Mouse (Mus musculus) bone marrow macrophage, adult 2 months (primary cell): ENCODE data around the gene Dennd1a. TPM values are rescaled to one million over a fixed set of nuclear protein-coding genes. Genes with fewer than 3 reads are reported as not detected.

ENCODE experiments used
- H3K27ac ChIP-seq: 2 replicates; pipeline ENCODE4 v1.5.1; 2012; ENCODE audit warnings: low read depth, low read length; ENCODE audit not compliant: insufficient read depth
- H3K4me1 ChIP-seq: 2 replicates; pipeline ENCODE4 v1.6.1; 2012; ENCODE audit warnings: low read length; ENCODE audit not compliant: control insufficient read depth, insufficient read depth
- H3K4me3 ChIP-seq: 2 replicates; pipeline ENCODE4 v1.5.1; 2012; ENCODE audit warnings: mild to moderate bottlenecking, low read length, moderate library complexity; ENCODE audit not compliant: insufficient read depth
- CTCF ChIP-seq: IDR thresholded peaks from 2 replicates; pipeline ENCODE4 v1.5.1; 2012; ENCODE audit warnings: low read depth, mild to moderate bottlenecking, low read length, moderate library complexity
- POLR2A ChIP-seq: IDR thresholded peaks from 2 replicates; pipeline ENCODE4 v1.6.1; 2012; ENCODE audit warnings: mild to moderate bottlenecking, low read depth, low read length, borderline replicate concordance
- polyA plus RNA-seq: library from polyadenylated mRNA; stranded (reverse); fragments of >200 nt; gene quantifications from 2 replicates; pipeline ENCODE4 v1.2.4, GENCODE M21; 2012; ENCODE audit not compliant: missing spikeins, insufficient read depth, insufficient read length

Dennd1a gene
- polyA plus RNA-seq, 1 experiment: 73.7 TPM

DNA sequence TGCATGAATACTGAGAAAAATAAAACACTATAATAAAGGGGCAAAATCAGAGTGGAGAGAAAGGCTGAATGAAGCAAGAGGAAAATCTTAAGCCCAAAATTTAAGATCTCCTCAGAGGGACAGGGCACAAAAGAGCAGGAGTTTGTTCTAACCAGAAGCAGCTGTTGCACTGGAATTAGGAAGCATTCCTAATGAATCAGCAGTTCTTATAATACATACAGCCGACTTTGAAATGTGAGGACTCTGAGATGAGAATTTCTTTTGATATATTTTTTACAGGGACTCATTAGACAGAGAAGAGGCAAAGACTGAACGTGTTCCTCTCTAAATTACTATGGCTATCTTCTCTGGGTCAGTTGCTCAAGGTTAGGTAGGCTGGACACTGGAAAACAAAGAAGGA lies 212.7 kb downstream of the Dennd1a start:
- Histone ChIP-seq H3K27ac (no peak overlapping the region), H3K4me3 (no peak overlapping the region), H3K4me1 (peaks cover 17% of the 10 kb centered on the region)
- TF ChIP-seq POLR2A: no peak
- TF ChIP-seq CTCF: no peak

DNA sequence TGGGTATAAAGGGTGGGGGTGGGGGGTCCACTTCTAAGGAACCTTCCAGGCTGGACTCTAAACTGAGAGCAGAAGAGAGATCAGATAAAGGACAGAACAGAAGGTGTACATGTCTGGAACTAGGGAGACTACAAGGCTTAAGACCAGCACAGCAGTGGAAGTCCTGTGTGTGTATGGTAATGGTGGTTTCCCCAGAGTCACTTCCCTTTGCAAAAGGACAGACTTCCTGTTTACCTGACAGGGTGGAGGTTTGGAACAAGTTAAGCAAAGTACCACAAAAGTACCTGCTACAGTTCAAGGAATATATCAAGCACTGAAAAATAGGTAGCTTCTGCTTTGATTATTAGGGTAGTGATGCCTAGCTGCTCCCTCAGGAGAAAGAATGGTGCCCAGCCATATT lies 215.1 kb downstream of the Dennd1a start:
- Histone ChIP-seq H3K4me1 (peaks cover 32% of the 10 kb centered on the region), H3K27ac (no peak overlapping the region)
- no peak for TF ChIP-seq CTCF
- TF ChIP-seq POLR2A: no peak

DNA sequence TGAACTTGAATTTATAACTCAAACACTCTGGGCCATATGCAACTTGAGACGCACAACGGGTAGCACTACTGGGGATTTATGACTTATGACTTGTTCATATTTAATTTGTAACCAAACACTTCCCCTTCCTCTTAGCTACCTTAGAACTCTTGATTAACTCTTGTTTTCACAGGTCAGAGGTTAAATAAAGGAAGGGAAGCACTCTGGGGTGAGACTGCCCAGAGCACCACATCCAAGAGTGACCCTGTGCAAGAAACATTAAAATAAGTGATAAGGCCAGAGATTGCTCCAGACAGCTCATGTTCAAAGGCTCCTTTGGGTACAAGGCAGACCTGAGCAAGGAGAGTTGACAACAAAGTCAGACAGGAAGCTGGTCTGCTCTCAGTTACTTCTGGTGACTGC lies 219.0 kb downstream of the Dennd1a start:
- no peak overlapping the region for H3K4me3 ChIP-seq
- H3K27ac ChIP-seq: no peak overlapping the region
- TF ChIP-seq CTCF (no peak), POLR2A (no peak)
- H3K4me1 ChIP-seq: peaks cover 40% of the 10 kb centered on the region

More for the DNA sequence above, 215.1 kb downstream of the Dennd1a start:
- H3K4me3 ChIP-seq: no peak overlapping the region

DNA sequence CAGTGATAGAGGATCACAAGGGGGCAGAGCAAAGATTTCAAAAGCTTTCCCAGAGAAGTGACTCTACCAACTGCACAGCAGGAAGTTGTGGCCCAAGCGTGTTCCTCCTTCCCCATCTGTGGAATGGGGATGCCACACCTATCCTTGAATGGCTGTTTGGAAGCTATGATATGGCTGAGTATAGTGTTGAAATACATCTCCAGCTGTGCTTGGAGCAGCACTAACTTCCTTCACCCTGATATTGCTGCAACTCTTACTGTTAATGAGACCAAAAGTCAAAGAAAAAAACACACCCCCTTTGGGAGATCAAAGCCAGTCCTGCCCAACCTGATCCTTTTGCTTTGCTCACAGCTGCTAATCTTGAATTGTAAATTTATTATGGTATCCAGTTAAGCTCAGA lies 221.3 kb downstream of the Dennd1a start:
- Histone ChIP-seq H3K4me1 (peaks cover 31% of the 10 kb centered on the region), H3K27ac (no peak overlapping the region), H3K4me3 (no peak overlapping the region)
- no peak for TF ChIP-seq CTCF
- no peak for TF ChIP-seq POLR2A

DNA sequence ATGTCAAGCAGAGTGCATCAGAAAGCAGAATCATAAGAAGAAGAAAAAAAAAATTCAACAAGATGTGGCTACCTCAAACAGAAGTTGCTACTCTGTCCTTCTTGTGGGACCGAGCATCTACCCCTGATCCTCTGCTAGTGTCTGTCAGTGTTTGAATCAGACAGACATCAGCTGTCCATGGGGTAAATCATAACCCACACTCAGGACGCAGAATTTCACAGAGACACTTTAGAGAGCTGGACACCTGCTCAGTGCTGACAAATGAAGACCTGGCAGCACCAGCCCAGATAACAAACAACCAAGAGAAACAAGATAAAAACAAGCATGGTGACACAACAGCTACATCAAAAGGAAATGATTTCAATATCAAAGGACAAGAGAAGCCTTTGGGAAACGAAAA lies 222.9 kb downstream of the Dennd1a start:
- no peak overlapping the region for H3K4me3 ChIP-seq
- TF ChIP-seq POLR2A (no peak), CTCF (no peak)
- no peak overlapping the region for H3K27ac ChIP-seq
- peaks cover 29% of the 10 kb centered on the region for H3K4me1 ChIP-seq

DNA sequence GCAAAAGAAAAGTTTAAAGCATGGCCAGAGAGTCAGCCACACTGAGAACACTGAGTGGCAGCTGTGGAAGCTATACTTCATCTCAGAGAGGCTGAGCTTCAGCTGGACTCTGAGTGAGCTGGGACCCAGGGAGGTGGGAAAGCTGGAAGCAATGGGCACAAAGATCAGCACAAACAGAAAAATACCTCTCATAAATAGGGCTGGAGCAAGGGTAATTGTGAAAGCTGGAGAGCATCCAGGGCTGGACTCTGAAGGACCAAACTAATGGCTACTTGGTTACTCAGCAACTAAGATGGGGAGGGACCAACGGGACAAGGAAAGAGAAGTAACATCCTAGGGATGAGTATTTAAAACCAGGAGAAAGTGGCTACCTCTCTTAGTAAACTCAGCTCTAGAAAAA lies 225.0 kb downstream of the Dennd1a start:
- Histone ChIP-seq H3K27ac (no peak overlapping the region), H3K4me1 (peaks cover 17% of the 10 kb centered on the region), H3K4me3 (no peak overlapping the region)
- TF ChIP-seq POLR2A: no peak
- no peak for TF ChIP-seq CTCF

DNA sequence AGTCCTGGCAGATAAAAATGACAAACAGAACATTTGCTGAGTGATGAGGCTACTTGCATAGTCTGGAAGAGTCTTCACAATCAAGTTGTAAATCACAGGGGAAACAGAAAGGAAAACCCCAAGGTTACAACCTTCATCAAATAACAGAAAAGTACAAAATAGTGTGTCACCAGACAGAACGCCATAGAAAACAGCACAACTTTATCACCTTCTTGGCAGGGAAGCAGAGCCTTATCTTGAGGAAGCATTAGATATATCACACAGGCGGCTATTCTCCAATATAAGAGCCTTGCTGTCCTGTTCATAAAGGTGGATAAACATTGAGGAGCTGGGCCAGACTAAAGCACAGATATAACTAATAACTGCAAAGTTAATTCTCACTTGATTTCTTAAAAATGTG lies 225.7 kb downstream of the Dennd1a start:
- H3K27ac ChIP-seq: no peak overlapping the region
- no peak overlapping the region for H3K4me3 ChIP-seq
- H3K4me1 ChIP-seq: peaks cover 14% of the 10 kb centered on the region
- TF ChIP-seq POLR2A (no peak), CTCF (no peak)

DNA sequence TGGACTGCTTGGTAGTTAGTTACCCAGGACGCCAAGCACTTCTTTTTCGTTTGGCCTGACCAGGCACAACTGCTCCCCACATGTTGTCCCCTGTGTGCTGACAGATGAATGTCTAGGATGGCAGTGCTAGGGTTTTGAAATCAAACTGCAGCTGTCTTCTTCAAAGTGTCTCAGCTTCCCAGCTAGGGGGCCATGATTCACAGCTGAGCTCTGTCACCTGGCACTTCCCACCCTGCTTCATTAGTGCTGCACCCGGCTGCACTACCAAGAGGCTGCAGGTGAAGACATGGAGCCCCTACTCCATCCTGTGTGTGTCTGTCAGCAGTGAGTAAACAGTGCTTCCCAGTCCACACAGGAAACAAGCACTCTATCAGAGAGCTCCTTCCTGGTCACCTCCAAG lies 234.8 kb downstream of the Dennd1a start:
- Histone ChIP-seq H3K4me3 (no peak overlapping the region), H3K4me1 (peaks cover 4% of the 10 kb centered on the region; the same call in 1 of the 2 replicates), H3K27ac (no peak overlapping the region)
- TF ChIP-seq CTCF (no peak), POLR2A (no peak)

DNA sequence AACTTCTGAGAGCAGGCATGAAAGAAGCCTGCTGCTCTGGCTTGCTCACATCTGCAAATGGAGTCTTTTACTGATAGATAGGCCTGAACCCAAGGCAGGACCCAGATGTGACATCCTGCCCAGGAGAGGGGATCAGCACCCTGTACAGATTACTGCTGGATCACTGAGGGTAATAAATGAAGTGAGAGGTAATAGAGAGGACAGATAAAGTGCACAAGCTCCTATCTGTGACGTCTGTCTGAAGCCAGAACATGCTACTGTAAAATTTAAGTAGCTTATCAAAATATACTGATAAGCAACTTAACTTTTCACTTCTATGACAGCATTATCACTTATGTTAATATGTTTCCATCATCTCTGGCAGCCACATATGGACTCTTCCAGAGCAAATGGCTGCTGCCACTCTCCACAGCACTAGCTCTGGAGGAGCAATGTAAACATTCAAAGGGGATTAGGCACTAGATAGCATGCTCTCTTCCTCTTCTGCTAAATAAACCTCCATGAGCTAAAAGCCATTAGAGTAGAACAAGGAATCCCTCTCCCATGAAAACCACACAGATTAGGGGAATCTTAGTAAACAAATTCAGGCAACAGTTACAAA lies 235.6 kb downstream of the Dennd1a start:
- Histone ChIP-seq H3K4me3 (no peak overlapping the region), H3K4me1 (peaks cover 4% of the 10 kb centered on the region; the same call in 1 of the 2 replicates), H3K27ac (no peak overlapping the region)
- TF ChIP-seq CTCF (no peak), POLR2A (no peak)

DNA sequence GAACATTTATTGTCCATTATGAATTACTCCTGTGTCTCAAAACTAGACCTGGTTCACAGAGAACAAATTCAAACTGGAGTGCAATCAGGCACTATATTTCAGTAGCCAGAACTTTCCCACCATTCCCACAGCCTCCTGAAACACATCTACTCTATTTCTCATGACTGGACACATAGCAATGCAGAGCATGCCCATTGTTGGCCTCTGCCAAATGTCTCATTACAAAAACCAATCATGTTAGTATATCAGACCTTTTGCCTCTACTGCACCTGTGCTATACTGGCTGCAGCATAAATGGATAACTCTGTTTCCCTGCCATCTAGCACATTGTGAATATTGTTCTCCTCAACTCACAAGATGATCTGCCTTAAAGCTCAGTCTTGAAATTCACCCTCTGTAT lies 238.2 kb downstream of the Dennd1a start:
- Histone ChIP-seq H3K27ac (no peak overlapping the region), H3K4me1 (peaks cover 4% of the 10 kb centered on the region; the same call in 1 of the 2 replicates), H3K4me3 (no peak overlapping the region)
- TF ChIP-seq CTCF: no peak
- no peak for TF ChIP-seq POLR2A
